Mouse (Mus musculus) cerebellum, postnatal 36 days (tissue): ENCODE data around the gene Gypa.

ENCODE experiments used
- DNase-seq, 2 experiments: peaks; one replicate each; pipeline ENCODE4 v3.0.0; 2021 to 2022; ENCODE audit warnings: mixed read lengths in 2 of 2

The Gypa gene

GRCm38 (mm10) chr8:80550436-80550835 lies 56.9 kb downstream of the Gypa start:
- DNase-seq: no peak

- DNase-seq: no peak
These were observed 57.7 kb downstream of the Gypa start for GRCm38 (mm10) chr8:80551303-80551702.

- DNase-seq: no peak
These were observed 61.4 kb downstream of the Gypa start for GRCm38 (mm10) chr8:80554991-80555390.
